Comparison of ENCODE assay signal across 8 mouse cellular contexts in genomic region chr11:35769746-35770437, GRCm38 (mm10). TPM values are rescaled to one million over a fixed set of nuclear protein-coding genes. Genes with fewer than 3 reads are reported as not detected.
DNase-seq lines count a peak whose midpoint lies in the region; ATAC-seq lines count a peak whose summit lies in the region.

No protein-coding gene starts in this region.

- WGBS in stomach, embryonic 15.5 days: under 1% methylated on average over 36 of the region's 41 CpGs

- peak overlapping the region; percentile 94 for H3K27ac ChIP-seq in stomach, embryonic 15.5 days

- peak; percentile 67 for DNase-seq in ovary, adult 18-20 months (ENCODE audit: low spot score)
- no peak for DNase-seq in ovary, postnatal 36 days (ENCODE audit: low spot score)
- DNase-seq in cerebellum, adult 11 months: peak; percentile 73
- DNase-seq in forelimb bud, embryonic 11.5 days (ENCODE audit: low read depth, low spot score): peak; percentile 47
- peak; percentile 83 for DNase-seq in heart, postnatal 4 days
- peak; percentile 78 to 79 for DNase-seq in layer of hippocampus, postnatal 36 days

- H3K4me1 ChIP-seq in megakaryocyte, embryonic 14.5 days: peaks cover 51% of the 10 kb centered on the region
- peaks cover 7% of the 10 kb centered on the region; the same call in 1 of the 2 replicates for H3K4me1 ChIP-seq in stomach, embryonic 15.5 days

- H3K4me2 ChIP-seq in stomach, embryonic 15.5 days: peak overlapping the region; percentile 60

- H3K36me3 ChIP-seq in megakaryocyte, embryonic 14.5 days (replicated peaks; ENCODE audit: low read length): peaks cover 9% of the 10 kb centered on the region
- no peaks in the 10 kb centered on the region for H3K36me3 ChIP-seq in stomach, embryonic 15.5 days

- peaks cover 3% of the 10 kb centered on the region for H3K27me3 ChIP-seq in megakaryocyte, embryonic 14.5 days (replicated peaks)
- no peaks in the 10 kb centered on the region for H3K27me3 ChIP-seq in stomach, embryonic 15.5 days (replicated peaks)

- peak overlapping the region; percentile 94 for H3K4me3 ChIP-seq in megakaryocyte, embryonic 14.5 days (replicated peaks)
- peak overlapping the region; percentile 87 for H3K4me3 ChIP-seq in stomach, embryonic 15.5 days (replicated peaks)

- no peaks in the 10 kb centered on the region for H3K9me3 ChIP-seq in megakaryocyte, embryonic 14.5 days
- H3K9me3 ChIP-seq in stomach, embryonic 15.5 days: no peaks in the 10 kb centered on the region

- peak overlapping the region; percentile 94 for H3K9ac ChIP-seq in stomach, embryonic 15.5 days

- peak; percentile 91 for ATAC-seq in stomach, embryonic 15.5 days (ENCODE audit: insufficient read depth, low FRiP score, low read depth)

RNA-seq across cellular contexts. Expression of gene Pank3, which starts 0.6 kb away (rescaled TPM):
- 10 to 100 TPM; 31.6 to 32.5 TPM for total RNA-seq in heart, postnatal 4 days (2021)
- 10 to 100 TPM; 42.6 to 43.4 TPM for total RNA-seq in layer of hippocampus, postnatal 36 days (2021)
- 0.65 and 0.67 TPM in 2 replicates for polyA plus RNA-seq in megakaryocyte, embryonic 14.5 days (2012; ENCODE audit: insufficient read depth, low replicate concordance)
- polyA plus RNA-seq in stomach, embryonic 15.5 days (2015; fragmentation: Nextera tagmentation; extraction: Ambion mirVana): 16.2 and 17.6 TPM in 2 replicates

RNA-seq across cellular contexts. Expression of gene Fbll1, which starts 28.8 kb away (rescaled TPM):
- not detected for total RNA-seq in heart, postnatal 4 days (2021)
- total RNA-seq in layer of hippocampus, postnatal 36 days (2021): 10 to 100 TPM; 42.2 to 46.1 TPM
- not detected in 2 replicates for polyA plus RNA-seq in megakaryocyte, embryonic 14.5 days (2012; ENCODE audit: insufficient read depth, low replicate concordance)
- 0.57 and 0.90 TPM in 2 replicates for polyA plus RNA-seq in stomach, embryonic 15.5 days (2015; fragmentation: Nextera tagmentation; extraction: Ambion mirVana)

Comparison
In these comparisons a context has a peak if more than half of its experiments do, and no peak if none do; other contexts are left out.
1. RNA of gene Fbll1, which starts 28.8 kb away (total RNA-seq): 42.2 to 46.1 TPM in layer of hippocampus, postnatal 36 days; not detected in heart, postnatal 4 days; every median in the first group is over 10 times any median in the second.